Mouse (Mus musculus) CH12.LX (cell line): ENCODE results near the gene Bcas1. TPM values are rescaled to one million over a fixed set of nuclear protein-coding genes. Genes with fewer than 3 reads are reported as not detected.

Experiments
- DNase-seq: peaks from one replicate; pipeline ENCODE4 v3.0.0-alpha.2; 2013; ENCODE audit errors: extremely low read depth
- H3K27ac ChIP-seq: 2 replicates; pipeline ENCODE4 v1.5.1; 2012; ENCODE audit warnings: low read depth, mild to moderate bottlenecking, control low read depth, moderate library complexity; ENCODE audit not compliant: insufficient read depth
- H3K27me3 ChIP-seq: replicated peaks from 2 replicates; pipeline ENCODE3; 2012; ENCODE audit warnings: inconsistent platforms
- H3K36me3 ChIP-seq, 2 experiments: replicated peaks in 1 of 2; 2 replicates each; pipeline versions ENCODE3 to v1.6.1; 2012; ENCODE audit warnings: inconsistent platforms in 1 of 2, low read length in 1 of 2, mild to moderate bottlenecking in 1 of 2, mixed read lengths in 1 of 2, moderate library complexity in 1 of 2; ENCODE audit not compliant: control insufficient read depth in 1 of 2, insufficient read depth in 1 of 2
- H3K4me1 ChIP-seq, 2 experiments: 2 replicates each; pipeline ENCODE4 v1.6.1; 2012; ENCODE audit warnings: inconsistent platforms in 1 of 2, moderate library complexity in 1 of 2; ENCODE audit not compliant: insufficient read depth in 2 of 2, control insufficient read depth in 1 of 2
- H3K4me2 ChIP-seq: 2 replicates; pipeline ENCODE4 v1.6.1; 2012; ENCODE audit warnings: low read depth, mild to moderate bottlenecking, control low read depth; ENCODE audit not compliant: poor library complexity, insufficient read depth, severe bottlenecking
- H3K4me3 ChIP-seq, 3 experiments: fragments of 150-350 bp in 1 of 3; sonication (generic) in 1 of 3; replicated peaks in 1 of 3; 2 replicates each; pipeline versions ENCODE3 to v1.5.1; 2011 to 2012; ENCODE audit warnings: low read depth in 2 of 3, low read length in 2 of 3, mild to moderate bottlenecking in 2 of 3, moderate library complexity in 2 of 3, control low read depth in 1 of 3, improper control_type of control experiment in 1 of 3, inconsistent platforms in 1 of 3, mixed read lengths in 1 of 3; ENCODE audit not compliant: poor library complexity in 1 of 3
- H3K79me2 ChIP-seq: replicated peaks from 2 replicates; pipeline ENCODE4 v1.6.1; 2012; ENCODE audit warnings: mild to moderate bottlenecking, moderate library complexity; ENCODE audit not compliant: control insufficient read depth, poor library complexity, insufficient read depth, severe bottlenecking; ENCODE audit errors: extremely low read depth
- H3K9ac ChIP-seq: 2 replicates; pipeline ENCODE4 v1.6.1; 2012; ENCODE audit warnings: low read depth, mild to moderate bottlenecking, control low read depth, moderate library complexity; ENCODE audit not compliant: insufficient read depth
- H3K9me3 ChIP-seq: replicated peaks from 2 replicates; pipeline ENCODE3; 2012; ENCODE audit warnings: low read length, inconsistent platforms, mixed read lengths
- CHD2 ChIP-seq: IDR thresholded peaks from 2 replicates; pipeline ENCODE4 v1.6.1; 2011; ENCODE audit warnings: low read length, improper control_type of control experiment
- CTCF ChIP-seq, 2 experiments: IDR thresholded peaks in 1 of 2; conservative IDR thresholded peaks in 1 of 2; 2 replicates each; pipeline ENCODE4 v1.5.1; 2011 to 2012; ENCODE audit warnings: low read depth in 2 of 2, low read length in 2 of 2, improper control_type of control experiment in 1 of 2, inconsistent platforms in 1 of 2, mild to moderate bottlenecking in 1 of 2, moderate library complexity in 1 of 2
- EP300 ChIP-seq: IDR thresholded peaks from 2 replicates; pipeline ENCODE4 v1.6.1; 2011; ENCODE audit warnings: low read length, improper control_type of control experiment
- ETS1 ChIP-seq: conservative IDR thresholded peaks from 2 replicates; pipeline ENCODE4 v1.6.1; 2012; ENCODE audit warnings: low read depth, mild to moderate bottlenecking, inconsistent platforms, low read length, improper control_type of control experiment, moderate library complexity
- GABPA ChIP-seq: IDR thresholded peaks from 2 replicates; pipeline ENCODE4 v1.6.1; 2012; ENCODE audit warnings: low read depth, low read length, improper control_type of control experiment, inconsistent platforms; ENCODE audit not compliant: insufficient replicate concordance
- HCFC1 ChIP-seq: IDR thresholded peaks from 2 replicates; pipeline ENCODE4 v1.6.1; 2012; ENCODE audit warnings: low read depth, mild to moderate bottlenecking, inconsistent platforms, low read length, improper control_type of control experiment
- IRF4 ChIP-seq: IDR thresholded peaks from 2 replicates; pipeline ENCODE4 v1.6.1; 2014; ENCODE audit warnings: low read depth, mild to moderate bottlenecking, inconsistent platforms, low read length, improper control_type of control experiment
- JUN ChIP-seq: IDR thresholded peaks from 2 replicates; pipeline ENCODE4 v1.6.1; 2011; ENCODE audit warnings: low read depth, mild to moderate bottlenecking, low read length, improper control_type of control experiment, moderate library complexity; ENCODE audit not compliant: insufficient read depth
- JUND ChIP-seq: conservative IDR thresholded peaks from 2 replicates; pipeline ENCODE4 v1.6.1; 2011; ENCODE audit warnings: low read depth, low read length, improper control_type of control experiment
- MAX ChIP-seq: IDR thresholded peaks from 2 replicates; pipeline ENCODE4 v1.6.1; 2011; ENCODE audit warnings: low read length, improper control_type of control experiment
- MAZ ChIP-seq: IDR thresholded peaks from 2 replicates; pipeline ENCODE4 v1.6.1; 2012; ENCODE audit warnings: low read depth, mild to moderate bottlenecking, inconsistent platforms, low read length, improper control_type of control experiment, moderate library complexity
- MXI1 ChIP-seq: IDR thresholded peaks from 2 replicates; pipeline ENCODE4 v1.6.1; 2011; ENCODE audit warnings: mild to moderate bottlenecking, low read depth, low read length, improper control_type of control experiment
- MYC ChIP-seq: IDR thresholded peaks from 2 replicates; pipeline ENCODE4 v1.6.1; 2011; ENCODE audit warnings: low read depth, mild to moderate bottlenecking, improper control_type of control experiment, low read length
- NELFE ChIP-seq: IDR thresholded peaks from 2 replicates; pipeline ENCODE4 v1.6.1; 2011; ENCODE audit warnings: low read depth, low read length, improper control_type of control experiment
- PAX5 ChIP-seq: IDR thresholded peaks from 2 replicates; pipeline ENCODE4 v1.6.1; 2012; ENCODE audit warnings: low read length, inconsistent platforms, mixed read lengths
- POLR2A ChIP-seq: IDR thresholded peaks from 2 replicates; pipeline ENCODE4 v1.6.1; 2011; ENCODE audit warnings: low read depth, mild to moderate bottlenecking, improper control_type of control experiment, low read length
- RAD21 ChIP-seq: IDR thresholded peaks from 2 replicates; pipeline ENCODE4 v1.6.1; 2011; ENCODE audit warnings: low read depth, mild to moderate bottlenecking, low read length, improper control_type of control experiment, moderate library complexity
- RCOR1 ChIP-seq: conservative IDR thresholded peaks from 2 replicates; pipeline ENCODE4 v1.6.1; 2012; ENCODE audit warnings: low read depth, mild to moderate bottlenecking, inconsistent platforms, low read length, improper control_type of control experiment
- SIN3A ChIP-seq: IDR thresholded peaks from 2 replicates; pipeline ENCODE4 v1.6.1; 2012; ENCODE audit warnings: low read length, improper control_type of control experiment, inconsistent platforms
- TCF12 ChIP-seq: IDR thresholded peaks from 2 replicates; pipeline ENCODE4 v1.6.1; 2014; ENCODE audit warnings: low read depth, mild to moderate bottlenecking, inconsistent platforms, low read length, improper control_type of control experiment
- UBTF ChIP-seq: IDR thresholded peaks from 2 replicates; pipeline ENCODE4 v1.6.1; 2012; ENCODE audit warnings: low read depth, mild to moderate bottlenecking, inconsistent platforms, low read length, improper control_type of control experiment, moderate library complexity
- USF1 ChIP-seq: IDR thresholded peaks from 2 replicates; pipeline ENCODE4 v1.6.1; 2014; ENCODE audit warnings: low read depth, mild to moderate bottlenecking, inconsistent platforms, low read length, improper control_type of control experiment
- USF2 ChIP-seq: conservative IDR thresholded peaks from 2 replicates; pipeline ENCODE4 v1.6.1; 2011; ENCODE audit warnings: low read depth, low read length, improper control_type of control experiment
- ZKSCAN1 ChIP-seq: IDR thresholded peaks from 2 replicates; pipeline ENCODE4 v1.6.1; 2012; ENCODE audit warnings: low read depth, inconsistent platforms, low read length, improper control_type of control experiment, borderline replicate concordance
- ZNF384 ChIP-seq: IDR thresholded peaks from 2 replicates; pipeline ENCODE4 v1.6.1; 2012; ENCODE audit warnings: low read depth, low read length, improper control_type of control experiment, inconsistent platforms
- dilution Hi-C: fragments of 300-500 bp; cut with MboI; formaldehyde crosslinking; loops from 2 replicates; pipeline ENCODE4 v1.14.3; 2020; ENCODE audit warnings: low sequenced_read_pairs; ENCODE audit not compliant: extremely low pct_unique_long_range_greater_than_20kb, extremely low pct_ligation_motif_present
- in situ Hi-C: fragments of 300-500 bp; cut with MboI; formaldehyde crosslinking; loops from 3 replicates; pipeline ENCODE4 v1.14.3; 2019; ENCODE audit warnings: low sequenced_read_pairs, low pct_ligation_motif_present, low pct_unique_long_range_greater_than_20kb, mixed read lengths
- polyA plus RNA-seq: library from polyadenylated mRNA; unstranded; fragments of >175 nt; gene quantifications from 2 replicates; pipeline ENCODE4 v1.2.1, GENCODE M21; 2012; ENCODE audit warnings: low read depth; ENCODE audit not compliant: insufficient read length
- total RNA-seq, 2 experiments: library from RNA; depleted of rRNA; stranded (reverse); fragments of 300-350 nt in 1 of 2; fragments of >200 nt in 1 of 2; gene quantifications; 2 replicates each; pipeline ENCODE4 v1.2.3; 2012 to 2014

Gene Bcas1
- total and polyA plus RNA-seq, 3 experiments = 0.17 TPM; not detected in 2

DNA sequence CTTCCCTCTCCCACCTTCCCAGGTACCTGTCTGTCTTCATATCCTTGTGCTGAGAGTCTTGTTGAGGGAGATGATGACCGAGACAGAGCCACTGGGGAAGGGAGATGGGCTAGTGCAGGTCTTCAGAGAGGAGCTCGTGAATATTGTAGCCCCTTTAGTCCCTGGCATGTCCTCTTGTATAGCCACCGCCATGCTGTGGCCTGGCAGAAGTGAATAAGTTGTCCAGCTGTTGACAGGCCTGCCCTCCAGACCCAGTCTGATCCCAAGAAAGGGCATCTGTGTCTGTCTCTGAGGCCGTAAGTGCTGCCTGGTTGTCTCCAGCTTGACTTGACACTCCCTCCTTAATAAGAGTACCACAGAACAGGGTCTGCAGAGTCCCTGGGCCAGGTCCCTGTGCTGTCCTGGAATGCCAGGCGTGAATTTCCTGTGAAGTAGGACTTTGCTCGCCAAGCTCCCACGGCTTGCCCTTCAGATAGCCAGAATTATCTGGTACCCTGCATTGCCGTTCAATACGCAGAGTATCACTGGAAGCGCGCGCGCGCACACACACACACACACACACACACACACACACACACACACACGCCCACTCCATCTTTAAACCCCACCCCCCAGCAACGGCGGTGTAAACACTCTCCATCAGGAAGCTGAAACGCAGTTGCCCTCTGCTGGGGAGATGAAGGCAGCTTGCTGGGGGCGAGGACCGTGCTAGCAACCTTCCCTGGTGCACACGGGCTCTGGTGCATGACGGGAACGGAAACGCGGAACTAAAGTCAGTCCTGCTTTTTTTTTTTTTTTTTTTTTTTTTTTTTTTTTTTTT, 108.7 kb downstream of the Bcas1 start:
- DNase-seq = no peak
- H3K36me3 ChIP-seq = no peaks in the 10 kb centered on the region
- no peaks in the 10 kb centered on the region for H3K79me2 ChIP-seq
- in situ Hi-C loops (no loop called here), dilution Hi-C loops (no loop called here)
- peaks cover 6 to 36% of the 10 kb centered on the region in 2 experiments for H3K4me1 ChIP-seq
- no peak overlapping the region for H3K4me2 ChIP-seq
- H3K9me3 ChIP-seq = peaks cover 9% of the 10 kb centered on the region
- no peak overlapping the region for H3K9ac ChIP-seq
- H3K4me3 ChIP-seq = no peak overlapping the region
- no peak overlapping the region for H3K27ac ChIP-seq
- TF ChIP-seq EP300 = no peak
- no peak for TF ChIP-seq RCOR1
- no peak for TF ChIP-seq POLR2A
- no peak for TF ChIP-seq PAX5
- TF ChIP-seq JUN = no peak
- TF ChIP-seq SIN3A = no peak
- TF ChIP-seq ZNF384 = peak; percentile 88
- TF ChIP-seq IRF4 = no peak
- peak; percentile 24 for TF ChIP-seq RAD21
- TF ChIP-seq UBTF = no peak
- no peak for TF ChIP-seq CHD2
- TF ChIP-seq MXI1 = no peak
- TF ChIP-seq CTCF (conservative IDR thresholded peaks at IDR 0.05 in 1 of 2, IDR thresholded peaks at IDR 0.05 in 1 of 2; ENCODE audit: low read depth in 2 of 2, low read length in 2 of 2) = peak in 1 of 2 experiments; percentile 28; a peak in 2 of 4 replicates
- TF ChIP-seq ZKSCAN1 = no peak
- TF ChIP-seq GABPA = no peak
- no peak for TF ChIP-seq ETS1
- TF ChIP-seq MYC = no peak
- no peaks in the 10 kb centered on the region for H3K27me3 ChIP-seq

DNA sequence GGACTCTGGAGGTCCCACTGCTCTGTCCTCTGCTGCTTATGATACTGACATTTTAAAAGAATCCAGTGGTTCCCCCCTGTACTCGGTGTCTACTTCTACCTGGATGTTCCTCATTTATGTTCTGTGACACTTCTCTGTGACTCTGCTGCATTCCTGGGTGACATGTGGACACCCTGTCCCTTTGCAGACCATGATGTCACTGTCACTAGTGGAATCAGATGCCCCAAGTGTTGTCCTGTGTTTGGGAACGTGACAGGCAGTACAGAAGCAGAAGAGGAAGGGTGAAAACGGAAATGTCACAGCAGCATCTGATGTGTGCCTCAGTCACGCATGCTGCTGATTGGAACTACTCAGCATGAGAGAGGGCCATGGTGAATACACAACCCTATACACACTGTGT, 110.9 kb downstream of the Bcas1 start:
- Histone ChIP-seq H3K9ac (no peak overlapping the region), H3K27ac (peak overlapping the region; percentile 9; the same call in 1 of the 2 replicates), H3K4me2 (no peak overlapping the region), H3K27me3 (no peaks in the 10 kb centered on the region), H3K4me1 (peaks cover 6 to 23% of the 10 kb centered on the region in 2 experiments), H3K9me3 (peaks cover 9% of the 10 kb centered on the region), H3K79me2 (no peaks in the 10 kb centered on the region), H3K4me3 (no peak overlapping the region), H3K36me3 (no peaks in the 10 kb centered on the region)
- no peak for TF ChIP-seq TCF12
- no peak for TF ChIP-seq RCOR1
- no peak for TF ChIP-seq HCFC1
- no peak for TF ChIP-seq MAZ
- no peak for TF ChIP-seq USF1
- no peak for TF ChIP-seq USF2
- TF ChIP-seq JUN = no peak
- TF ChIP-seq JUND = no peak
- TF ChIP-seq NELFE = no peak
- no peak for TF ChIP-seq MAX
- TF ChIP-seq PAX5 = no peak
- no peak for TF ChIP-seq POLR2A
- dilution Hi-C loops = no loop called here
- in situ Hi-C loops = no loop called here
- no peak for DNase-seq
